Mouse (Mus musculus): ENCODE measurements at regions not wholly inside any gene's neighbourhood (a gene's known extent, or its start where the extent isn't known, plus 50 kb on each side); places are given as distances from the start of the nearest gene placed in this dataset.

GRCm38 (mm10) chr14:118318524-118318923 is 51.8 kb downstream of the Gm9376 start:
- intact Hi-C loops (cut with DNase I): no loop called here
- H3K4me3 ChIP-seq: no peak overlapping the region
- DNase-seq (ENCODE audit: extremely low spot score in 1 of 2, low spot score in 2 of 2): peak in 1 of 2 experiments; percentile 20
- no peak overlapping the region for H3K27ac ChIP-seq
- TF ChIP-seq CTCF (IDR thresholded peaks at IDR 0.05): no peak

DNA sequence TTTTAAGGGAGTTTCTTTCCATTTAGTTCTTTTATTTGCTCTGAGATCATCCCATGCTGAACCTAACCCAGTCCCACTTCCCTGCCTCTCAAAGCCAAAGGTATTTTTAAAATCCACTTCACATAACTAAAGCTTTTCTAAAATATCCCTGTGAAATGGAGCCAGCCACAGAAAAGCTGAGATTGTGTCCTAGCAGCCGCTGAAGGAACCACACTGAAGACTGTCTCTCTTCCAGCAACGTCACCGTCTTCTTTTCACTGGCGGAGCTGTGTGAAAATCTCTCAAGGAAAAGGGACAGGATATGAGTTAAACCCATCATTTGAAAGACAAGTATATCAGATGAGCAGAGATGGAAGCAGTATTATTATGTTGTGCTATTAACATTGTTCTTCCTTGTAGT is 53.3 kb downstream of the Gm9376 start:
- intact Hi-C loops (cut with DNase I): no loop called here
- no peak for DNase-seq (ENCODE audit: extremely low spot score in 1 of 2, low spot score in 2 of 2)
- Histone ChIP-seq H3K4me3 (no peak overlapping the region), H3K27ac (no peak overlapping the region)
- TF ChIP-seq CTCF (IDR thresholded peaks at IDR 0.05): no peak; the same call in 1 of the 2 replicates

- intact Hi-C loops (cut with DNase I): no loop called here
- DNase-seq (ENCODE audit: extremely low spot score in 1 of 2, low spot score in 2 of 2): no peak
- no peak for TF ChIP-seq CTCF (IDR thresholded peaks at IDR 0.05)
- H3K4me3 ChIP-seq: no peak overlapping the region
- H3K27ac ChIP-seq: no peak overlapping the region
Measured at GRCm38 (mm10) chr14:118321083-118321482, 54.3 kb downstream of the Gm9376 start.

- Histone ChIP-seq H3K27ac (no peak overlapping the region), H3K4me3 (no peak overlapping the region)
- DNase-seq (ENCODE audit: extremely low spot score in 1 of 2, low spot score in 2 of 2): no peak
- intact Hi-C loops (cut with DNase I): no loop called here
- TF ChIP-seq CTCF (IDR thresholded peaks at IDR 0.05): no peak
Measured at GRCm38 (mm10) chr14:118322003-118322821, 55.5 kb downstream of the Gm9376 start.

DNA sequence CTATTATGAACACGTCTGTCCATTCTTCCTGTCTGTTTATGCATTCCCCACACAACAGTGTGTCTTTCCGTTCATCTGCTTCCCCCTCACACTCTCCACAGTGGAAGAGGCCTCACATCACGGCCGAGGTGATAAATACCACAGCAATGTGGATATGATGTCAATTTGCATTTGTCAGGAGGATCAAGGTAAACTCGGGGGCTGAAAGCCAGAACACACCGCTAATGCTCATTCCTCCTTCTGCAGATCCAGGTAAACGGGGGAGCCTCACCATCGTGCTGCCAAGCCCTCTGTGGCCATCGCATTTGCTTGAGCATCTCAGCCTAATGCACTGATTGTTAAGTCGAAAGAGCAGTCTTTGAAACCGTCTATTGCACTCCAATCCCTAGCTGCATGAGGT is 56.1 kb downstream of the Gm9376 start:
- no peak overlapping the region for H3K4me3 ChIP-seq
- H3K27ac ChIP-seq: no peak overlapping the region
- no peak for TF ChIP-seq CTCF (IDR thresholded peaks at IDR 0.05)
- DNase-seq (ENCODE audit: extremely low spot score in 1 of 2, low spot score in 2 of 2): no peak
- intact Hi-C loops (cut with DNase I): no loop called here

DNA sequence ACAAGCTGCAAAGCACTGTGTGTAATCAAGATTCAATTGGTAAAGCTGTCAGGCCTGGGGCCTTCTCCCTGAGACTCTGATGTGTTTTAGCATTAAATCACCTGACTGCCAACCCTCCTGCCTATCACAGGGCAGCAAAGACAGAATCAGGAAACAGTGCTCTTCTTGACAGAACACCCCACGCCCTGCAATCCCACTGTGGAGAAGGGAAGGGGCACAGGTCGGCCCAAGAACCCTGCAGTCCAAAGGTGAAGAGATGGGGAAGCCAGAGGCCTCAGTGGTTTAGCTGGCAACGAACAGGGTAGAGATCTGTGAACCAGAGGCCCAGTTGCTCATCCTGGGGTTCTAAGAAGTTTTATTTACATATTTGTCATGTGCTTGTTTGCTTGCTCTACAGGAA is 71.3 kb downstream of the Gm9376 start:
- no peak for DNase-seq (ENCODE audit: extremely low spot score in 1 of 2, low spot score in 2 of 2)
- intact Hi-C loops (cut with DNase I): no loop called here
- Histone ChIP-seq H3K4me3 (no peak overlapping the region), H3K27ac (no peak overlapping the region)
- no peak for TF ChIP-seq CTCF (IDR thresholded peaks at IDR 0.05)

GRCm38 (mm10) chr14:118362931-118363330 is 96.2 kb downstream of the Gm9376 start:
- Histone ChIP-seq H3K4me3 (no peak overlapping the region), H3K27ac (no peak overlapping the region)
- TF ChIP-seq CTCF (IDR thresholded peaks at IDR 0.05): no peak
- DNase-seq (ENCODE audit: extremely low spot score in 1 of 2, low spot score in 2 of 2): no peak
- intact Hi-C loops (cut with DNase I): no loop called here

DNA sequence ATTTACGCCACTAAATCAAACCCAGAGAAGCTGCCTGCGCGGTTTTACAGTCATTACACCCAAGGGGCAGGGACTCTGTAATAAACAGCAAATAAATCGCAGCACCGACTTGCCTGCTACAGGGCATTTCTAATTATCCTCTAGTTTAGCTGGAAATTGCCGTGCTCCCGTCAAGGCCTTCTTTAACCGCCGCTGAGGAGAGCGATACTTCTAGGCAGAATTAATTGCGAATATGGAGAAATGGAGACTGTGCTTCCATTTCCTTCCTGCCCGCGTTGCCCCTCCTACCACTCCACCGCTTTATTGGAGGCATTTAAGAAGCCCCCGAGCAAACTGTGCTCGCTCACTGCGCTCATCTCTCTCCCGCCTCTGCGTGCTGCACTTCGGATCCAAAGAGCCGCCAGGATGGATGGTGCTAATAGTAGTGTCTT is 96.6 kb downstream of the Gm9376 start:
- Histone ChIP-seq H3K27ac (no peak overlapping the region), H3K4me3 (no peak overlapping the region)
- TF ChIP-seq CTCF (IDR thresholded peaks at IDR 0.05): no peak
- intact Hi-C loops (cut with DNase I): no loop called here
- no peak for DNase-seq (ENCODE audit: extremely low spot score in 1 of 2, low spot score in 2 of 2)

- TF ChIP-seq CTCF (IDR thresholded peaks at IDR 0.05): no peak
- intact Hi-C loops (cut with DNase I): no loop called here
- DNase-seq (ENCODE audit: extremely low spot score in 1 of 2, low spot score in 2 of 2): no peak
- H3K4me3 ChIP-seq: no peak overlapping the region
- no peak overlapping the region for H3K27ac ChIP-seq
Measured at GRCm38 (mm10) chr14:118366522-118366921, 99.8 kb downstream of the Gm9376 start.

DNA sequence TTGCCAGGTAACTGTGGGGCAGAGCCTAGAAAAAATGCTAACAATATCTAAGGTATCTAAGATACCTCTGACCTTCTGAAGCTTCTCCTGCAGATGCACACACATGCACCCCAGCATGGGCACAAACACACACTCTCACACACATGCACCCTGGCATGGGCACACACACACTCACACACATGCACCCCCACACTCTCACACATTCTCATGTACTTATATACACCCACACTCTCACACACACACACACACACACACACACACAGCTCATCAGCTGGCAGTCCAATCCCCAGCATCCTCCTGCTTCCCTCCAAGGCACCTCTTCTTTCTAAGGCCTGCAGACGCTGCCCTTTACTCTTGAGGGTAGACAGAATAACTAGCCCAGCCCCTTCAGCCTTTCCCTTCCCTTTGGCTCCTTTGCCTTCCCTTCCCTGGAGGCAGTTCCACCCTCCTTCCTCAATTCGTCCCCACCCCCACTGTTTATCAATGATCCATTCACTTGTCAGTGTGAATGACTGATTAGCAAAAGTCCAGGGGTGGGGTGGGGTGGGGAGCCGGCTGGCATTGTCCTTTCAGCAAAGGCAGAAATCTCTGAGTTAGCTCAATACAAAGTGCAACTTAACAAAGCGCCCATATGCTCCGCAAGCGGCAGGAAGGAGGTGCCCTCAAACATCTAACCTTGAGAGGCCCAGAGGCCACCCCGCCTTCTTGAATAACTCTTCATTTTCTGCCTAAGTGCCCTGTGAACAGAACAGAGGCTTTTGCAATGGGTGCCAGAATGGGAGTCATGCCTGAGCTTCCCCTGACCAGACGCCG is 102.1 kb downstream of the Gm9376 start:
- intact Hi-C loops (cut with DNase I): no loop called here

GRCm38 (mm10) chr14:118371336-118371735 is 104.6 kb downstream of the Gm9376 start:
- Histone ChIP-seq H3K4me3 (no peak overlapping the region), H3K27ac (no peak overlapping the region)
- no peak for TF ChIP-seq CTCF (IDR thresholded peaks at IDR 0.05)
- no peak for DNase-seq (ENCODE audit: extremely low spot score in 1 of 2, low spot score in 2 of 2)
- intact Hi-C loops (cut with DNase I): no loop called here

More for the DNA sequence above, 102.1 kb downstream of the Gm9376 start:
- Histone ChIP-seq H3K27ac (no peak overlapping the region), H3K4me3 (no peak overlapping the region)
- no peak for DNase-seq (ENCODE audit: extremely low spot score in 1 of 2, low spot score in 2 of 2)
- TF ChIP-seq CTCF (IDR thresholded peaks at IDR 0.05): no peak

DNA sequence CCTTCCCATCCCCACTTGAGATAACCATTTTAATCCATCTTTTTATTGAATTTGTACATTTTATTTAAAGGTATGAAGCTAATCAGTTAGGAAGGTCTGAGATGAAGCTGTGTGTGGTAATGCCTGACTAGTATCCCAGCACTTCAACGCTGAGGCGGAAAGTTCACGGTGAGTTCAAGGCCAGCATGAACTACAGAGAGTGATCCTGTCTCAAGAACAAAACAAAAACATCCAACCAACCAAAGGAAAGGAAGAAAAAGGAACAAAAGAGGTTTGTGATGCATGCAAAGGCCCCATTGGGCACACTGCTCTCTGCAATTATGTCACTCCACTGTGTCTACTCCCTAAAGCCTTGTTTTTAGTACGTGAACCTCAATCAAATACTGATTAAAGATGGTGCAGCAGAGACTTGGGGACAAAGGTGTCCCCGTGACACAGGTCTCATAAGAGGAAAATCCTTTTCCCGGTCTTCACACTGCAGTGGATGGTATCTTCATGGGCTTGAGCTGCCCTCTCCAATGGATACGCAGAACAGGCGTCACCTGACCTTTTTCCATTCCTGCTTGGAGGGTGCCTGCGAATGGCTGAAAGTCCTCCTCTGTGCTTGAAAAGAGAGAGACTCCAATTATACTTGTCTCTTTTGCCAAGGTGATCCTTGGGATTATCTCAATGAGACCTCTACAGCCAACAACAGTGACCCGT is 108.2 kb downstream of the Gm9376 start:
- intact Hi-C loops (cut with DNase I): no loop called here
- no peak for TF ChIP-seq CTCF (IDR thresholded peaks at IDR 0.05)
- Histone ChIP-seq H3K4me3 (no peak overlapping the region), H3K27ac (no peak overlapping the region)
- DNase-seq (ENCODE audit: extremely low spot score in 1 of 2, low spot score in 2 of 2): no peak

Measured in left cerebral cortex, adult 2 months (tissue).